Mouse (Mus musculus) embryo, embryonic 10.5 days (tissue): ENCODE data around the gene Fancl.
"Not testable (repeated sequence)": the region's sequence is repeated elsewhere in the genome, so short reads cannot be mapped to it uniquely, and the experiment has no call there.

ENCODE experiments used
- DNase-seq: peaks from one replicate; pipeline ENCODE4 v3.0.0-alpha.2; 2015; ENCODE audit warnings: low spot score

Gene Fancl

DNA sequence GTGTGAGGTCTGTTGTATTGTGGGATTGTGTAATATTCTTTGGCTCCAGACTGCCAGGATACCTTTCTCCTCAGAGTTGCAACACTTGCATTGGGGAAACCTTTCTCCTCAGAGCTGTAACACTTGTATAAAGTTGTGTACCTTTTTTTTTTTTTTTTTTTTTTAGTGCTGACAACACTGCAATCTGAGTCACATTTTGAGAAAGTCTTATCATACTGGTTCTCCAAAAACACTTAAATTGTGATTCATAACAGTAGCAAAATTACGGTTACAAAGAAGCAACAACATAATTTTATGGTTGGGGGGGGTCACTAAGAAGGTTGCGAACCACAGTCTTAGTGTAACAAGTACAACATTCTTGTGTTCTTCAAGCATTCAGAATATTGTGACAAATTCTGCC, at the start of gene Fancl:
Gene Fancl, plus strand, starts transcription at position 165 of the 400 bp plus-strand sequence.
- DNase-seq = no peak

DNA sequence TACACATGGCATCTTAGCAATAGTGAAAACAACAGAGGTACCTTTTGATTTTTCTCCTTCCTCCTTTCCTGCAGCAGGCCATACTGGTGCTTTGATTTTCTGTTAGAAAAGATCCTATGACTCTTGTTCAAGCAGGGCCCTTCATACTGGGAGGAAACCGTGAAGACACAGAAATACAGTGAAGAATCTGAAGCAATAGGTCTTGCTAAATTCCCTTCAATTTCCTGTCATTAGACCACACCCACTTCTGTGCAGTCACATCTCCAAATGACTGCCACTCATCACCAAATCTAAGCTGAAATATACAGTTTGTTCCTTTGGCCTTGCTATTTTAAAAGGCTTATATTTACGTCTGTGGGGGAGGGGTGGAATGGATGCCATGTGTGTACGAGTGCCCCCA, 49.1 kb upstream of the Fancl start:
- DNase-seq = no peak

DNA sequence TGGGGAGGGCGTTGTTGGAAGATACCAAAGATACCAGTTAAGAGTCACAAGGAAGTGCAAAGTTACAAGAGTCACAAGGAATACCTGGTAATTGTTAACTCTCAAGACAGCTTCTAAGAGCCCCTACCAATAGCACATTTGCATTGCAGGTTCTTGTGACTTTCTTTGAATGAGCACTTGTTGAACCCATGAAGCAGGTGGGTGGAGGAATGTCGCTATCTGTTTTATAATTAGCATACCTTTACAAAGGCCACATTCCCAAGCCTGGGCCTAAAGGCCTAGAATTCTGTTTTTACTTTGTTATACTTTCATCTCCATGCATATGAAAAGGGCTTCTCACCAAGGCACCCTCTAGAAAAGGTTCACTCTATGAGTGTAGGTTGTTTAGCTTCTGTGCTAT, 15.8 kb upstream of the Fancl start:
- DNase-seq = not testable (repeated sequence)

DNA sequence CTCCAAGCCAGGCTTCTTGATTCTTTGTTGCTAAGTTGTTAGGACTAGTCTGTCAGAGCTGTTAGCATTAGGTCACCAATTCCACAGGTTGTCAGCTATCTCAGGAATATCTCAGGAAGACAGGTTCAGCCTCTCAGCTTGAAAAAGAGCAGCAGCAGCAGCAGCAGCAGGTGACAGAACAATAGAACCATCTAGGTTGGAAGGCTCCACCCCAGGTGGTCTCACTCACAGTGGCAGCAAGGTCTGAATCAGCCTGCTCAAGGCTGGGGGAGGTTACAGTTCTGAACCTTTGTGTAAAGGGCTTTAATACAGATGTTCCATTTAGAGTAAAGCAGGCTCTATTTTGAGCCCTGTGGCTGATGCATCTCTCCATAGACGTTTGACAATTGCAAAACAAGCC, 14.0 kb upstream of the Fancl start:
- not testable (repeated sequence) for DNase-seq

DNA sequence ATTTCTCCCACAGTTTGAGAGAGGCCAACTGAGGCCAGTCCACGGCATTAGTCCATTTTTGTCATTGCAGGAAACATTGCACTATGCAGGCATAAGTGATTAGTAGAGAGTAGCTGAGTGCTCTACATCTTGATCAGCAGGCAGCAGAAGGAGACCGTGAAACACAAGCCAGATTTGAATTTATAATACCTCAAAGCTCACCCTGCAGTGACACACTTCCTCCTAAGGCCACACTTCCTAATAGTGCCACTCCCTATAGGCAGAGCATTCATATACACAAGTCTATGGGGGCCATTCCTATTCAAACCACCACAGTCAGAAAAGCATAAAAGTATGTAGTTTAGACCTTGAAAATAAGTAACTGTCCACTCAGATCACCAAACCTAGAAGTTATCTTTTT, 11.8 kb upstream of the Fancl start:
- no peak for DNase-seq

DNA sequence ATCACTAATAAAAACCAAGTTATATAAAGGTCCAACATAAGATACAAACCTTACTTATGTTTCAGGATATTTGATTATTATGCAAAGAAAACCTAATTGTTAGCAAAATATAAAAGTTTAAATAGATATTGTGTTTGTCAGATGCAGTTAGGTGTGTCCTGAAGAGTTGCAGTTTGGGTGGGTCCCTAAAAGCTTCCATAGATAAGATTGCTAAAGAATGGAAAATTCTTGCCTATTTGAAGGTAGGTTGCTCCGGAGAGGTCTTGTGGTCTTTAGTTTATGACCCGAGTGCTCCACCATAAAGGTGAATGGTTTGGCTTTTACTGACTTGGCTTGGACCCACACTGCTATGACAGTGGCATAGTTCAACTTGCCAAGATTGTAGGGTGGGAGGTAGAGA, 7.9 kb upstream of the Fancl start:
- DNase-seq = no peak

DNA sequence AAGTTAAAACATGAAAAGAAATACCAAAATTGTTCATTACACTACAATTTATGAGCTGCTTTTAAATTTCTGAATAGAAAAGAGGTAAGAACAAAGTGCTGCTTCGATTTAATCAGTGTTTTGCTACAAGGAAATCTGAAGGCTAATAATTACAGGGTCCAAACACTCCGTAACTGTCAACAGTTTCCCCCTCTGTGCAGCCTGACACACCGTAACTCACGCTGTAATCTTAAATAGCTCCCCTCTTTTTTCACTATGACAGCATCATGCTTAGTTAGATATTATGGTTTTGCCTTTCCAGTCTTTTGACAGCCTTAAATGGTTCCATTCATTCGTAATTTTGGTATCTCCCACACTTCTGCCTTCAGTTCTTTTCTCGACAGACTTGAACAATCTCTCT, 4.4 kb upstream of the Fancl start:
- no peak for DNase-seq

DNA sequence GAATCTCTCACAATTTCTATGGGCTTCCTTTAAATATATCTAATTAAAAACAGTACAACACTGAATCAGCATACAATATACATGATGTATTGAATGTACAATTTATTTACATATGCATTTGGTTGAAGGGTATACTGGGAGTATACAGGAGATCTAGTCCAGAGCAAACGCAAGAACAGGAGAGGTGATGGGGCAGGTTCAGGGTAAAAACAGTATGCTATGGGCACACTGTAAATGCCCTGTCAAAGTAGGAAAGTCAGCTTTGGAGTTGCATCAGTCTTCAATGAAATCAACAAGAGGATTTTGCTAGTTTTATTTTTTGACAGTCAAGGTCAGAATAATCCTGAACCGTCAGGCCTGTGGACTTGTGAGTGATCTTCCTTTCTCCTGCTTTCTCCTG, 743 bp downstream of the Fancl start:
- DNase-seq = no peak

DNA sequence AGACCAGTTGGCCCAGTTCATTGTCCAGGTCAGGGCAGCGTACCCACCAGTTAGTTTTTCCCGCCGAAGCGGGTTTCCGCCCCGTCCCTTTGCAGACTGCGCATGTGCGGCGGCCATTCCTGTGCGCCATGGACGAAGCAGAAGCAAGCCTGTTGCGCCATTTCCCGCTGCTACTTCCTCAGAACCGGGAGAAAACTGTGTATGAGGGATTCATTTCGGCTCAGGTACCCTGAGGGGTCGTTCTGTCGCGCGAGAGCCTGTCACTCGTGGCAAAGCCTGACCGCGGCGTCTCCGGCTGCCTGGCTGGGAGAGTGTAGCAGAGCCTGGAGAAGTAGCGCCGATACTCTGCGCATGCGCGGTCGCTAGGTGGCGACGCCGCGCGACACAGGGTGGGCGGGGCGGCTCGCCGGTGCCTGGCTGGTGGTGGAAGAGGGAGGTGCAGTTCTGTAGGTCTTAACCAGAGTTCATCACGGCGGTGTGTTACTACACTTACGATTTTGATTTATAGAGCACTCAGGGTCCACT, 1.2 kb downstream of the Fancl start:
- DNase-seq = peak; percentile 93

DNA sequence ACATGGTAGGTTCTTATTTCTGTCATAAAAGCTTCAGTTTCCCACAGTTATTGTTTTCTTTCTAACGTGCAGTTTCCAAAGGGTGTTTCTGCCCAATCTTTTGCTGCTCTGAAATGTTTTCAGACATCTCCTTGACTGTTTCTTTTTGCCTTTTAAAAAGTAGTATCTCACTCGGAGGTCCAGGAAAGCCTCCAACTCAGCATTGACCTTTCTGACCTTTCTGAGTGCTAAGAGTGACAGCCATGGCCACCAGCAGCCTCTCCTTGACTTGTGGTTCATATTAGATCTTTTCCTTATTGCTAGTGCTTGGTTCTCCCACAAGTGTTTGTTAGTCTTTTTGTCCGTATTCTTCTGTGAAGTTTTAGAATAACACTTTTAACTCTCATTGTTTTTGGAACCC, 9.6 kb downstream of the Fancl start:
- peak; percentile 32 for DNase-seq

DNA sequence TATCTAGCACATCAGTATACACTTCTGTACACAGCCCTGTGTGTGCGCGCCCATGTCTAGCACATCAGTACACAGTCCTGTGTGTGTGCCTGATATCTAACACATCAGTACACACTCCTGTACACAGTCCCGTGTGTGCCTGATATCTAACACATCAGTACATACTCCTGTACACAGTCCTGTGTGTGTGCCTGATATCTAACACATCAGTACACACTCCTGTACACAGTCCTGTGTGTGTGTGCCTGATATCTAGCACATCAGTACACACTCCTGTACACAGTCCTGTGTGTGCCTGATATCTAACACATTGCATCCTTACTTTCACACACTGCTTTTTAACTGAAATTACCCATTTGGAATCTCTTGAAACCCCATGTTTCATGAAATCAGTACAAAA, 27.0 kb downstream of the Fancl start:
- no peak for DNase-seq

DNA sequence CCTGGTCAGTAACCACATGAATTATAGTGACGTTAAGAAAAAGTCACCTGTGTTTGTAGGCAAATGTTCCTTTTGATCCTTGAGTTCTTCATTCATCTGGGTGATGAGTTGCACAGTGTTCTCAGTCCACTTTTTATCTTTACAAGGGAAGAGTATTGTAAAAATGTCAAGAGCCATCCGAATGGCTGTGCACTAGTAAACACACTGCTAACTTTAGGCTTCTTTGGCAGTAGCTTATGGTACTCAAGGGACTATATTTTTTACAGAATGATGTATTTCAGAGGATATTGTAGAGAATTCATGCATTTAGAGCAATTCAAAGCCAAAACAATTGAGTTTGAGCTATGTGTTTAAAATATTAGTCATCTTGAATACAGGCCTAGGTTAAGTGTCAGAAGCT, 35.5 kb downstream of the Fancl start:
- DNase-seq = no peak

DNA sequence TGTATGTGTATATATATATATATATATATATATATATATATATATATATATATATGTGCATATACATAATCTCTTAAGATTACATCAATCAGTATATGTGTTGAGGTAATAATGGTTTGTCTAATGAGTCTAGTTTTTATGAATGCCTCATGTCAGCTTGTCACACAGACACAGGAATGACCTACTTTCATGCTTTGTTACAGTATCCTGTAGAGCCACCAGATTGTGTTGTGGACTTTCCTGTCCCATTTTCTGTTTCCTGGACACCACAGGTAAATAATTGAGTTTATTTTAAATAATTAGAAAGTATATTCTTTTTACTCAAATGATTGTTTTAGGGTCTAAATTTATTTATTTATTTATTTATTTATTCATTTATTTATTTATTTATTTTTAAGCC, 48.3 kb downstream of the Fancl start:
- no peak for DNase-seq

DNA sequence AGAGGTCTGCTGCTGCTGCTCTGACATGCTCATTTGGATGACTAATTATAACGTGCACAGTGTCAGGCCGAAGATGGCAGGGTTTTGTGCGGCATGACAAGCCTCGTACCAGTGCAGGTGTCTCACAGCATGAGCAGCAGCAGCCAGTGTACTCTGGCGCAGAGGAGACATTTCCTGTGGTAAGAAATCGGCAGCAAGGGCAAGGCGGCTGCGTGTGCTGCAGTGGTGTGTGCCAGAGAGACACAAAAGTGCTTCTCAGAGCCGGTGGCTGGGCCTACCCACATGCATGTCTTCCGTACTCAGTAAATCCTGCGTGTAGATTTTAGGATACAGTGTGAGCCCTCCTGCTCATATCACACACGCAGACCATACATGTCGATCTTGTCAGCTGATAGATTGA, 51.9 kb downstream of the Fancl start:
- no peak for DNase-seq

DNA sequence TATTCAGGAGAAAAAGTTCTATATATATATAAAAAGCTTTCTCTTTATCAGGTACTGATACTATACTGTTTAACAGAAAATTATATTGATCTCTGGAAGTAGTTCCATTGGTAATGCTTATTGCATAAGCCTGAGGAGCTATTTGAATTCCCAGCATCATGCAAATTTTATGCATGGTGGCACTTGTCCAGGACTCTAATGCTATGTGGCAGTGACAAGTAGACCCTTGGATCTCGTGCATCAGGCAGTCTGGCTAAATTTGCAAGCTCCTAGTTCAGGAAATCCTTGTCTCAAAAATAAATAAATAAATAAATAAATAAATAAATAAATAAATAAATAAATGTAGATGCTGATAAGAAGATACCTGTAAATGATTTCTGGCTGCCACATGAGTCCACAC, 55.2 kb downstream of the Fancl start:
- no peak for DNase-seq

DNA sequence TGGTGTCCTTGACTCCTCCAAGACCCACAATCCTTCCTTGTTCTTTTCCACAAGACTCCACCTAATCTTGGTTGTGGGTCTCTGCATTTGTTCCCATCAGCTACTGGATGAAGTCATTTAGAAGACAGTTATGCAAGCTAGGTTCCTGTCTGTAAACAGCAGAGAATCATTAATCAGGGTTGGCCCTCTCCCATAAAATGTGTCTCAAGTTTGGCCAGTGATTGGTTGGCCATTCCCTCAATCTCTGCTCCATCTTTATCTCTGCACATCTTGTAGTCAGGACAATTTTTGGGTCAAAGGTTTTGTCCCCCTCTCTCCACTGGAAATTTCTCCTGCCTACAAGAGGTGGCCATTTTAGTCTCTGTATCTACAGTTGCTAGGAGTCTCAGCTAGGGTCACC, 58.4 kb downstream of the Fancl start:
- no peak for DNase-seq

DNA sequence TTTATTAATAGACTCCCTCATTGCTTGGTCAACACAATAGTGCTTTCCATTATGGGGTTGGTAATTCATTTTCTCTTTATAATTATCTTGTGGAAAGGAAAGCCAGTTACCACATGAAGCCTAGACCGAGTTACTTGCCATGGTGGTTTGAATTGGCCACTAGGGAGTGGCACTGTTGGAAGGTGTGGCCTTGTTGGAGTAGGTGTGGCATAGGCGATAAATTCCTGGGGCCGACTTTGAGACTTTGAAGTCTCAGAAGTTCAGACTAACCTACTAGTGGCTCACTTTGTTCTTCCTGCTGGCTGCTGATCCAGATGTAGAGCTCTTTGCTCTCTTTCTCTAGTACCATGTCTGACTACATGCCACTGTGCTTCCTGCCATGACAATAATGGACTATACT, 63.9 kb downstream of the Fancl start:
- DNase-seq = no peak

DNA sequence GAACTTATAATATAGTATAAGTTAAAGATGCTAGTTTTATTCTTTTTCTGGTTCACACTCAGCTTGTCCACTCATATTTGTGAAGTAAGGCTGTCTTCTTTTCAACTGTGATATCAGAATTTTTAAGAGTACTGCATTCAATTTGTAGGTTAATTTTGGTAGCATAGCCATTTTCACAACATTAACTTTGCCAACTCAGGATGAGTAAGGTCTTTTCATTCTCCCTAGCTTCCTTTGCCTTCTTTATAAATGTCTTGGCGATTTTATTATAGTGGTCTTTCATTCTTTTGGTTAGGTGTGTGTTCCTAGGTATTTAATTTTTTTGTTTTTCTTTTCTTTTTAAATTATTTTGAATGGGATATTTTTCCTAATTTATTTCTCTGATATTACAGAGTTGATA, 64.7 kb downstream of the Fancl start:
- DNase-seq = no peak

DNA sequence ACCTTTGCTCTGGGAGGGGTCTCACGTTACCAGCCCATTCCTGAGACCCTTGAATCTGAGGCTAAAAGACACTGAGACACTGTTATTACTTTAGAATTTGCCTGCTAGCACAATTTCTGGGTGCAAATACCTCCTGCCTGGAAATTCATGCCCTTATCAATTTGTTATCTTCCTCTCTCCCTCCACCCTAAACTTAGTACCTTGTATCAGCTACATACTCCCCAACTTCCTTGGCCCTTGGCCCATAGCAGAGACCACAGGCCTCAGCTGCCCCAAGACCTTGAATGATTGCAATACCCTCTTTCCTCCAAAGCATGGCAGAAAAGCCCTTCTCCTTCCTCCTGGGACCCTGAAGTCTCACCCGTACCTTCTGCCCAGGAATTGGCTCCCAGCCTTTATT, 65.3 kb downstream of the Fancl start:
- DNase-seq = no peak

DNA sequence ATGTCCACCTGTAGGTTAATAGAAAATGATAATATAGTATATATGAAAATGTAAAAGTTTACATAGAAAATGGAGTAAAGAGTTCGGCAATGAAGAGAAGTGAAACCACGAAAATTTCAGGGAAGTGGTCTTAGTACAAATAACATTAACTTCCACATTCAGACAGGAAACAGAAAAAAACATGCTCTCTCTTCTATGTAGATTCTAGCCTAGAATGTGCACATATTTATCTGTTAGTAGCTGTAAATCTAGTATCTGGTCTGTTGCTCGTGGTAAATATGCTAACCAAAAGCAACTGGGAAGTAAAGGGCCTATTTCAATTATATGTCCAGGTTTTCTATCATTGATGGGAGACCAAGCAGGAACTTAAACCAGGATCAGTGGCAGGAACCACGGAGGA, 66.8 kb downstream of the Fancl start:
- no peak for DNase-seq

DNA sequence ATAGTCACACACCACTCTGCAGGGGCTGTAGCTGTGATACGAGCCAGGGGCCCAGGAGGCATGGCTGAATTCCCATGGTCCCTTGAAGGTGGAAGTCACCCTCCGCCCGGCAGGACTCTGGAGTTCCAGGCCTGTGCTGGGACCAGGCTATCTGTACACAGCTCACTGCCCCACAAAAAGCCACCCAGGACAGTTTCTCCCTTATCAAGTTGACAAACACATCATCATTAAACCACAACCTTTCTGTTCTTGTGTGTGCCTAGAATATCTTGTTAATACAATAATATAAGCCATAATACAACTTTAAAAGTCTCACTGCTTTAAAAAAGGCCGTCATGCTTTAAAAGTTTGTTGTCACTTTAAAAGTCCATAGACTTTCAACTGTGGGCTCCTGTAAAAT, 68.1 kb downstream of the Fancl start:
- DNase-seq = no peak

DNA sequence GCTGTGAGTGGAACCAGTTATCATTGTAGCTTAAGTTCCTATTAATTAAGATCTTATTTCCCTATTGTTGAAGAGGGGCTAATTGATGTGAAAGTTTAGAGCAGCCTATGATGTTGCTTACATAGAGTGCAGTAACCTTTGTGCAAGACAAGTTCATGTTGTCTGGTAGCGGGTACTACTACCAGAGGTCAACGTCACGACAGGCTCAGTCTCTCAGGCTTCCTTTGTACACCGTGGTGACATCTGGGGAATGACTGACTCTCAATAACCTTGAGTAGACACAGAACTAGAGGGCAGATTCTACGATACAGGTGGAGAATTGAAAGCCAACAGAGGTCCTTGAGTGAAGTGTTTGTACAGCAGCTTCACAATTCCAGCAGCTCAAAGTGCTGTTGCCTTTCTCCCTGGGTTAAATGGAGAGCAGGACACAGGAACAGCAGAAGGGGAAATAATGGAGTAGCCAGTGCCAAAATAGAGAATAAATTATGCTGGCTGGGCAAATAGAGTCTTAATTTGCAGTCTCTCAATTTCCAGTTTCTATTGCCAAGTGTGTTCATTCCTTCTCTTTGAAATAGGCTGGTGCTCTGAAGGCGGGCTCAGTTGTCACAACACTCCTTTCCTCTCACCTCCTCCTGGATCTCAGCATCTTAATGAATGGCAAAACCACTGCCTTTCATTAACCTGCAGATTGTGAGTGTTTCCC, 91.3 kb downstream of the Fancl start:
- DNase-seq = no peak

DNA sequence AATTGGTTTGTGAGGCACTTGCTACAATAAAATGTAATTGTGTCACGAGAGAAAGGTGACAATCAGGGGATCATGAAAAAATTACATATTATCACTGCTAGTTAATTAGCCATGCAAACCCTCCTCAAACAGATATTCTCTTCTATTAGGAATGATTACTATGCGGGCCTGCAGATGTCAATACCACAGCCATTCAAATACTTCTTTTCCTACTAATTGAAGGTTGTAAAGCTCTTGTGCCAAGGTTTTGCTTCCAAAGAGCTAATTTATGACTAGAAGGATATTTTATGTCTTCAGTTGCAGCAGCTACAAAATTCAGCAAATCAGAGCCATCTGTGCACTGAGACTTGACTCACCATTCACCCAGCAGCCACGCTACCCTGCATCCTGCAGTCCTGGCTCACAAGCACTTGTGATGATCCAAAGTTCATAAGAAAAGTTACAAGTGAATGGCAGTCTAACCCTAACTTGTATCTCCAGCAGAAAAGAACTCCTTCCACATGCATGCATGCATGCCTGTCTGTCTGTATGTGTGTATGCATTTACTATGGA, 95.8 kb downstream of the Fancl start:
- DNase-seq = no peak
